Comparison of ENCODE assay signal across 18 mouse cellular contexts in the genomic region with DNA sequence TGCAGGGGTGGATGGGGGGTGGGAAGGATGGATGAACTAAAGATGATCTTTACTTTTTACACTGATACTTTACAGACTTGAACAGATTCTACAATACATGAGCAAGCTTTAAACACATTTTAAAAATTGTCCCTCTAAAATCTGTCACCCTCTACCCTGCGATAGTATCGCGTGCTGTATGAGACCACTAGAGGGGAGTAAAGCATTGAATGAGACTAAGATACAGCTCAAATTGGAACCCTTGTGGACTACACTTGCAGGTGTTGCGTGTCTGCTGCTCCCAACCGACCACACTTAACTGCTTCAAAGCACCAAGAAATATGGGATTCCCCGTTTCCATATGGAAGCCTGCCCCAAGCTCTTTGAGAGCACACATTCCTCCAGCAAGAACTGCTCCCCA. TPM values are rescaled to one million over a fixed set of nuclear protein-coding genes. Genes with fewer than 3 reads are reported as not detected.
DNase-seq lines count a peak whose midpoint lies in the region; ATAC-seq and TF ChIP-seq lines count a peak whose summit lies in the region.
"Had no signal": no experiment of that assay in that cellular context is flagged by ENCODE, and none has a peak within 500 bp of the region (broad histone marks: within the 10 kb centered on the region; RNA-seq: fewer than 3 reads in every experiment).

No protein-coding gene starts in this region.

- peak; percentile 28 for TF ChIP-seq CTCF in gastrocnemius, adult 2 months (IDR thresholded peaks at IDR 0.05)
- TF ChIP-seq CTCF in liver, postnatal 0 days (IDR thresholded peaks at IDR 0.05; ENCODE audit: low read depth) = peak; percentile 43
- TF ChIP-seq CTCF in CH12.LX (conservative IDR thresholded peaks at IDR 0.05 in 1 of 2, IDR thresholded peaks at IDR 0.05 in 1 of 2; ENCODE audit: low read depth in 2 of 2, low read length in 2 of 2) = peak; percentile 28 to 78; a peak in 3 of 4 replicates

- no peak for DNase-seq in gastrocnemius, adult 2 months
- no peak for DNase-seq in gastrocnemius, adult 18-20 months (ENCODE audit: low spot score)
- DNase-seq in liver, postnatal 0 days = no peak
- DNase-seq in CH12.LX (ENCODE audit: extremely low read depth) = peak; percentile 46
- peak; percentile 3 for DNase-seq in c-Kit-positive CD71-negative TER-119-negative erythroid progenitor cells, embryonic 14.5 days (ENCODE audit: low read depth)
- DNase-seq in urinary bladder, adult 2 months (ENCODE audit: low spot score) = no peak
- DNase-seq: cerebellum, adult 8-10 months; gastrocnemius, postnatal 10 days; kidney, adult 11 months; thymus, postnatal 4 days had no signal

- H3K9me3 ChIP-seq in liver, postnatal 0 days (ENCODE audit: low read length) = no peaks in the 10 kb centered on the region
- no peaks in the 10 kb centered on the region for H3K9me3 ChIP-seq in liver, embryonic 12.5 days (replicated peaks)
- no peaks in the 10 kb centered on the region for H3K9me3 ChIP-seq in CH12.LX (replicated peaks; ENCODE audit: low read length)
- H3K9me3 ChIP-seq: forebrain, embryonic 12.5 days; heart, embryonic 12.5 days; hindbrain, embryonic 12.5 days; midbrain, embryonic 15.5 days; neural tube, embryonic 12.5 days had no signal

- H3K4me2 ChIP-seq in liver, postnatal 0 days (ENCODE audit: low read depth, low read length) = no peak overlapping the region
- H3K4me2 ChIP-seq in liver, embryonic 12.5 days = no peak overlapping the region
- H3K4me2 ChIP-seq in CH12.LX (ENCODE audit: insufficient read depth, low read depth, poor library complexity, severe bottlenecking) = peak overlapping the region; percentile 16; the same call in 1 of the 2 replicates
- H3K4me2 ChIP-seq: forebrain, embryonic 12.5 days; heart, embryonic 12.5 days; hindbrain, embryonic 12.5 days; midbrain, embryonic 15.5 days; neural tube, embryonic 12.5 days had no signal

- no peak for TF ChIP-seq POLR2A in CH12.LX (IDR thresholded peaks at IDR 0.05; ENCODE audit: low read depth, low read length)

- TF ChIP-seq RAD21 in CH12.LX (IDR thresholded peaks at IDR 0.05; ENCODE audit: low read depth, low read length) = peak; percentile 77

- H3K27ac ChIP-seq in gastrocnemius, adult 2 months = no peak overlapping the region
- no peak overlapping the region for H3K27ac ChIP-seq in liver, postnatal 0 days (ENCODE audit: low read depth)
- no peak overlapping the region for H3K27ac ChIP-seq in liver, embryonic 12.5 days
- H3K27ac ChIP-seq in CH12.LX (ENCODE audit: insufficient read depth, low read depth) = no peak overlapping the region
- H3K27ac ChIP-seq: forebrain, embryonic 12.5 days; hindbrain, embryonic 12.5 days; midbrain, embryonic 15.5 days; neural tube, embryonic 12.5 days had no signal

- in situ Hi-C loops in CH12.LX (cut with MboI; ENCODE audit: low pct_ligation_motif_present, low pct_unique_long_range_greater_than_20kb, low sequenced_read_pairs) = no loop called here

- no peak overlapping the region for H3K4me3 ChIP-seq in gastrocnemius, adult 2 months
- no peak overlapping the region for H3K4me3 ChIP-seq in liver, postnatal 0 days (ENCODE audit: low read depth, low read length)
- no peak overlapping the region for H3K4me3 ChIP-seq in liver, embryonic 12.5 days
- no peak overlapping the region for H3K4me3 ChIP-seq in CH12.LX (replicated peaks in 1 of 3; ENCODE audit: low read depth in 2 of 3, low read length in 2 of 3, poor library complexity in 1 of 3)
- H3K4me3 ChIP-seq: forebrain, embryonic 12.5 days; heart, embryonic 12.5 days; hindbrain, embryonic 12.5 days; midbrain, embryonic 15.5 days; neural tube, embryonic 12.5 days had no signal

- H3K36me3 ChIP-seq in liver, postnatal 0 days (replicated peaks; ENCODE audit: insufficient read depth, low read length) = no peaks in the 10 kb centered on the region
- H3K36me3 ChIP-seq in liver, embryonic 12.5 days = no peaks in the 10 kb centered on the region
- peaks cover 0 to 3% of the 10 kb centered on the region in 2 experiments for H3K36me3 ChIP-seq in CH12.LX (replicated peaks in 1 of 2; ENCODE audit: control insufficient read depth in 1 of 2, insufficient read depth in 1 of 2, low read length in 1 of 2)
- H3K36me3 ChIP-seq: forebrain, embryonic 12.5 days; heart, embryonic 12.5 days; hindbrain, embryonic 12.5 days; midbrain, embryonic 15.5 days; neural tube, embryonic 12.5 days had no signal

- no peaks in the 10 kb centered on the region for H3K4me1 ChIP-seq in liver, postnatal 0 days (ENCODE audit: insufficient read depth)
- H3K4me1 ChIP-seq in liver, embryonic 12.5 days = no peaks in the 10 kb centered on the region
- peaks cover 0 to 16% of the 10 kb centered on the region in 2 experiments; a peak in 2 of 4 replicates for H3K4me1 ChIP-seq in CH12.LX (ENCODE audit: control insufficient read depth in 1 of 2, insufficient read depth in 2 of 2)
- H3K4me1 ChIP-seq: neural tube, embryonic 12.5 days had no signal

- 74% methylated on average over 6 of the region's 6 CpGs for WGBS in liver, postnatal 0 days (ENCODE audit: insufficient replicate concordance)
- WGBS in liver, embryonic 12.5 days (ENCODE audit: insufficient replicate concordance) = 69% methylated on average over 6 of the region's 6 CpGs

- no peaks in the 10 kb centered on the region for H3K27me3 ChIP-seq in liver, postnatal 0 days (ENCODE audit: insufficient read depth, low read length)
- no peaks in the 10 kb centered on the region for H3K27me3 ChIP-seq in liver, embryonic 12.5 days (replicated peaks)
- H3K27me3 ChIP-seq in CH12.LX (replicated peaks) = no peaks in the 10 kb centered on the region
- H3K27me3 ChIP-seq: forebrain, embryonic 12.5 days; heart, embryonic 12.5 days; hindbrain, embryonic 12.5 days; midbrain, embryonic 15.5 days; neural tube, embryonic 12.5 days; Patski had no signal

- dilution Hi-C loops in CH12.LX (cut with MboI; ENCODE audit: extremely low pct_ligation_motif_present, extremely low pct_unique_long_range_greater_than_20kb, low sequenced_read_pairs) = no loop called here

- ATAC-seq in liver, postnatal 0 days = no peak
- no peak for ATAC-seq in liver, embryonic 12.5 days
- no peak for ATAC-seq in cerebellum, adult (ENCODE audit: insufficient number of reproducible peaks, low FRiP score, low TSS enrichment)
- ATAC-seq: midbrain, embryonic 15.5 days; Patski had no signal

- TF ChIP-seq EP300 in liver, postnatal 0 days (IDR thresholded peaks at IDR 0.05; ENCODE audit: low read depth) = no peak
- TF ChIP-seq EP300 in CH12.LX (IDR thresholded peaks at IDR 0.05; ENCODE audit: low read length) = no peak

- no peaks in the 10 kb centered on the region for H3K79me2 ChIP-seq in CH12.LX (replicated peaks; ENCODE audit: control insufficient read depth, extremely low read depth, insufficient read depth, poor library complexity, severe bottlenecking)

- H3K9ac ChIP-seq in liver, postnatal 0 days (replicated peaks) = no peak overlapping the region
- H3K9ac ChIP-seq in liver, embryonic 12.5 days = no peak overlapping the region
- no peak overlapping the region for H3K9ac ChIP-seq in CH12.LX (ENCODE audit: insufficient read depth, low read depth)
- H3K9ac ChIP-seq: forebrain, embryonic 12.5 days; heart, embryonic 12.5 days; hindbrain, embryonic 12.5 days; midbrain, embryonic 15.5 days; neural tube, embryonic 12.5 days had no signal

- intact Hi-C loops in gastrocnemius, adult 2 months (cut with DNase I) = no loop called here

TF ChIP-seq in CH12.LX, 34 proteins besides CTCF, POLR2A, EP300 and RAD21:
- TF ChIP-seq GABPA (IDR thresholded peaks at IDR 0.05; ENCODE audit: insufficient replicate concordance, low read depth, low read length) (no peak), SMC3 (IDR thresholded peaks at IDR 0.05; ENCODE audit: low read depth, low read length) (peak; percentile 56)
TF ChIP-seq in CH12.LX: peak in this region for 1.

RNA-seq across cellular contexts. Expression of a gene that starts 48.0 kb away (rescaled TPM):
- total RNA-seq in gastrocnemius, adult 2 months (2021) = 10 to 100 TPM; 33.1 to 55.3 TPM
- 10 to 100 TPM; 27.7 to 33.8 TPM for total RNA-seq in gastrocnemius, adult 18-20 months (2021)
- 1.3 TPM in 2 replicates for polyA plus RNA-seq in liver, postnatal 0 days (2015; fragmentation: Nextera tagmentation; extraction: Ambion mirVana)
- polyA plus RNA-seq in liver, embryonic 12.5 days (2016; fragmentation: Nextera tagmentation; extraction: Ambion mirVana) = 2.4 and 2.9 TPM in 2 replicates
- total RNA-seq in CH12.LX (2012; rRNA removed) (0.08 and 0.17 TPM in 2 replicates), CH12.LX (2014; rRNA removed) (0.04 and 0.07 TPM in 2 replicates)
- 0.04 and 0.09 TPM in 2 replicates for polyA plus RNA-seq in CH12.LX (2012; ENCODE audit: insufficient read length, low read depth)
- 16.1 and 26.8 TPM in 2 replicates for polyA plus RNA-seq in urinary bladder, adult 2 months (2012; rRNA removed)

RNA-seq across cellular contexts. Expression of a gene that starts 50.9 kb away (rescaled TPM):
- under 1 TPM in 1 of 2 experiments, not detected in 1; 0.08 TPM for total RNA-seq in gastrocnemius, adult 2 months (2021)
- total RNA-seq in gastrocnemius, adult 18-20 months (2021) = under 1 TPM in 1 of 2 experiments, not detected in 1; 0.09 TPM
- 0.05 TPM in 1 of 2 replicates, not detected in the other for polyA plus RNA-seq in liver, postnatal 0 days (2015; fragmentation: Nextera tagmentation; extraction: Ambion mirVana)
- 0.05 TPM in 1 of 2 replicates, not detected in the other for polyA plus RNA-seq in liver, embryonic 12.5 days (2016; fragmentation: Nextera tagmentation; extraction: Ambion mirVana)
- total RNA-seq in CH12.LX (2012; rRNA removed) (not detected in 2 replicates), CH12.LX (2014; rRNA removed) (not detected in 2 replicates)
- not detected in 2 replicates for polyA plus RNA-seq in CH12.LX (2012; ENCODE audit: insufficient read length, low read depth)
- 0.06 and 0.09 TPM in 2 replicates for polyA plus RNA-seq in urinary bladder, adult 2 months (2012; rRNA removed)

Comparison
In these comparisons a context has a peak if more than half of its experiments do, and no peak if none do; other contexts are left out.
1. DNase-seq: peak in CH12.LX (single experiment) and c-Kit-positive CD71-negative TER-119-negative erythroid progenitor cells, embryonic 14.5 days (single experiment); none in gastrocnemius, adult 2 months (single experiment), gastrocnemius, adult 18-20 months (single experiment), liver, postnatal 0 days (single experiment) and urinary bladder, adult 2 months (single experiment).
2. Peak in every context shown above with its lines, with median percentiles within 50 percentile points of each other: CTCF ChIP-seq.